Mouse (Mus musculus): ENCODE results near the gene Kcnk18.

- TF ChIP-seq CTCF (IDR thresholded peaks at IDR 0.05; ENCODE audit: extremely low read depth, insufficient read depth, insufficient read length, insufficient replicate concordance) (no peak), POLR2A (IDR thresholded peaks at IDR 0.05; ENCODE audit: low read depth, low read length) (no peak)
These were observed 10.0 kb upstream of the Kcnk18 start for GRCm38 (mm10) chr19:59208986-59209385.

All from spleen, adult 2 months (tissue).